ENCODE assay signal across 12 mouse cellular contexts in genomic region chrX:16860244-16860643, GRCm38 (mm10). TPM values are rescaled to one million over a fixed set of nuclear protein-coding genes. Genes with fewer than 3 reads are reported as not detected.
DNase-seq lines count a peak whose midpoint lies in the region; TF ChIP-seq lines count a peak whose summit lies in the region.
"Had no signal": no experiment of that assay in that cellular context is flagged by ENCODE, and none has a peak within 500 bp of the region (broad histone marks: within the 10 kb centered on the region; RNA-seq: fewer than 3 reads in every experiment).

No protein-coding gene starts in this region.

- no peaks in the 10 kb centered on the region for H3K4me1 ChIP-seq in lung, adult 2 months (ENCODE audit: control insufficient read depth, insufficient read depth, low read length)
- H3K4me1 ChIP-seq: liver, embryonic 15.5 days had no signal

- H3K4me3 ChIP-seq in lung, adult 2 months (replicated peaks; ENCODE audit: extremely low read depth, low read depth, low read length): no peak overlapping the region
- H3K4me3 ChIP-seq: liver, embryonic 15.5 days had no signal

- peak; percentile 1 to 18 for DNase-seq in heart, adult 18-20 months
- DNase-seq in heart, postnatal 4 days: no peak
- no peak for DNase-seq in lung, adult 2 months
- DNase-seq in lung, postnatal 4 days: no peak
- DNase-seq in brain, embryonic 14.5 days (ENCODE audit: low read depth): peak; percentile 31
- DNase-seq in retina, postnatal 1 day: peak; percentile 27
- DNase-seq in adrenal gland, postnatal 14 days: no peak
- no peak for DNase-seq in cerebellum, adult 18-20 months
- DNase-seq: right cerebral cortex, postnatal 25 days; thymus, postnatal 25 days had no signal

- no peak for TF ChIP-seq POLR2A in lung, adult 2 months (IDR thresholded peaks at IDR 0.05; ENCODE audit: borderline replicate concordance, extremely low read depth, low read depth, low read length)
- TF ChIP-seq POLR2A in brain, embryonic 14.5 days (IDR thresholded peaks at IDR 0.05; ENCODE audit: borderline replicate concordance, extremely low read depth, insufficient read depth, insufficient read length, poor library complexity, severe bottlenecking): no peak

- TF ChIP-seq CTCF in lung, adult 2 months (IDR thresholded peaks at IDR 0.05; ENCODE audit: insufficient read depth, low read length): peak; percentile 18; the same call in 1 of the 2 replicates
- peak; percentile 10; the same call in 1 of the 2 replicates for TF ChIP-seq CTCF in brain, embryonic 14.5 days (IDR thresholded peaks at IDR 0.05; ENCODE audit: borderline replicate concordance, extremely low read depth, insufficient read depth, insufficient read length)

RNA-seq across cellular contexts. Expression of gene Maob, which starts 43.1 kb away (rescaled TPM):
- total RNA-seq in heart, adult 18-20 months (2021): 10 to 100 TPM; 44.3 to 51.7 TPM
- 10 to 100 TPM in 1 of 2 experiments, 1 to 10 TPM in 1; 9.9 to 11.1 TPM for total RNA-seq in heart, postnatal 4 days (2021)
- 10.8 and 16.4 TPM in 2 replicates for polyA plus RNA-seq in lung, adult 2 months (2012; rRNA removed)
- polyA plus RNA-seq in brain, embryonic 14.5 days (2012; rRNA removed): 1.7 and 2.2 TPM in 2 replicates
- 23.8 and 36.1 TPM in 2 replicates for total RNA-seq in adrenal gland, postnatal 14 days (2021)
- total RNA-seq: granulocyte monocyte progenitor cell, adult 5-6 weeks had no signal

RNA-seq across cellular contexts. Expression of gene Ndp, which starts 51.3 kb away (rescaled TPM):
- not detected for total RNA-seq in heart, adult 18-20 months (2021)
- total RNA-seq in heart, postnatal 4 days (2021): under 1 TPM; 0.18 to 0.45 TPM
- 0.14 and 0.20 TPM in 2 replicates for polyA plus RNA-seq in lung, adult 2 months (2012; rRNA removed)
- polyA plus RNA-seq in brain, embryonic 14.5 days (2012; rRNA removed): 7.2 TPM in 2 replicates
- not detected in 2 replicates for total RNA-seq in adrenal gland, postnatal 14 days (2021)
- total RNA-seq: granulocyte monocyte progenitor cell, adult 5-6 weeks had no signal
- polyA plus RNA-seq: liver, embryonic 15.5 days had no signal

Comparison
In these comparisons a context has a peak if more than half of its experiments do, and no peak if none do; other contexts are left out.
1. DNase-seq: peak in heart, adult 18-20 months (2 of 2), brain, embryonic 14.5 days (single experiment) and retina, postnatal 1 day (single experiment); none in heart, postnatal 4 days (single experiment), lung, adult 2 months (single experiment), lung, postnatal 4 days (0 of 2), adrenal gland, postnatal 14 days (single experiment) and cerebellum, adult 18-20 months (0 of 2).